Mouse (Mus musculus) embryo, embryonic 9.5 days (tissue): ENCODE results near the gene Vmn2r102.

ENCODE experiments used
- DNase-seq: peaks from one replicate; pipeline ENCODE4 v3.0.0-alpha.2; 2017; ENCODE audit errors: extremely low spot score

The Vmn2r102 gene

DNA sequence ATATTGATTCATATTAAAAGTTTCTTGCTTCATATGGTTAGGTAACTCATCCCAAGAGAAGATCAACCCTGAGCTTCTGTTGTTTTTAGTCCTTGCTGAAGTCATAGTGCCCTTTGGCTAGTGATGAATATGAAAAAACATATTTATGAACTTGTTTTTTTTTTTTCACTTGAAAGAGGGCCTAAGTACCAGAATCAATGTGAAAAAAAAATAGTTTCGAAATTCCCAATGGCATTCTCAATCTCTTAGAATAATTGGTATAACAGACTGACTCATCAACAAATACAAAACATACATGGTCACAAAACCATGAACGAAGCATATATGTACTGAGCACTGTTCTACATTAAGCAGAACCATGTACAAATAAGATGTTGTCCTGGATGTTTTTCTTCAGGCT is at the start of gene Vmn2r102:
Vmn2r102 (plus strand) TSS at position 301 of the 400 bp plus-strand sequence.
- no peak for DNase-seq

DNA sequence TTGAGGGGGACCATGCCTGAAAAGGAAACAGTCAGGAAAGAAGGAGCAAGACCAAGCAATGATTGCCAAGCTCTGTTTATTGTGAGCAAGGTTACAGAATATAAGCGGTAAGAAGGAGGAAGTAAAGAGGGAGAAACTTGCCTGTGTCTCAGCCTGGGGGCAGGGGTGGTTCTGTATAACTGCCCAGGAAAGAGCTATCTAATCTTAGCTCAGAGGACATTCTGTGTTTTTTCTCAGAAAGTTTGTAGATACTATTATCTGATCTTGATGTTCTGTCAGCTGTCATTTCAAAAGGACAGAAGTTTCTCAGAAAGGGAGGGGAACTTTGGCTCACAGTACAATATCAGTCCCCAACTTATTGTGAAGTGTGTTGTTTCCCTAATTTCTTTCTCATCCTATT is 30.8 kb upstream of the Vmn2r102 start:
- no peak for DNase-seq

DNA sequence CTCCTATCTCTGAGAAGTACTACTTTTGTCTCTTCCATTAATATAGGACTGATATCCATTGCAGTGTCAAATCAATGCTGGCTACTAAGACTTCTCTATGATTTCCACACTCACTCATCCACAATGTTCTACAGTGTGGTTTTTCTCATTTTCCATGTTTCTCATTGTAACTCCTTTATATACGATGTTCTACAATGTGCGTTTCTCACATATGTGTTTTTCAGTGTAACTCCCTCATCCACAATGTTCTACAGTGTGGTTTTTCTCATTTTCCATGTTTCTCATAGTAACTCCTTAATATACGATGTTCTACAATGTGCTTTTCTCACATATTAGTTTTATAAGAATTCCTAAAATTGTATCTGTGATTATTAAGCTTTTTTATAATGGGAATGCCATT is 1.7 kb upstream of the Vmn2r102 start:
- no peak for DNase-seq

DNA sequence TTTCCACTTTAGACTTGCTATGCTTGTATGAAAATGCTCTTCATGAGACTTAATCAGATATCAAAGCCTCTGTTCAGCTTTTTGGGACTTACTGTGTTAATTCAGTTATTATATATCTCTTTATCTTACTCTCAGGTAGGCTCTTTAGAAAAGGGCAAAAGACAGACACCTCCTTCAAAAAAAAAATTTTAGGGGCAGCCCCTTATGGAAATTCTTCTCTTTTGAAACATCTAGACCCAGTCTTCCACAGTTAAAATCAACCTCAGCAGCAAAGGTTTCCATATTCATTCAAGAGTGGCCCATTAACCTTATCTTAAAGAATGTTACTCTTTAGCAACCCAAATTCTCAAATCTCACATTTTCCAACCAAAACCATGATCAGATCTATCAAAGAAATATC is 31.9 kb downstream of the Vmn2r102 start:
- DNase-seq, result no peak
